Comparison of ENCODE assay signal across 8 mouse cellular contexts in the genomic region with DNA sequence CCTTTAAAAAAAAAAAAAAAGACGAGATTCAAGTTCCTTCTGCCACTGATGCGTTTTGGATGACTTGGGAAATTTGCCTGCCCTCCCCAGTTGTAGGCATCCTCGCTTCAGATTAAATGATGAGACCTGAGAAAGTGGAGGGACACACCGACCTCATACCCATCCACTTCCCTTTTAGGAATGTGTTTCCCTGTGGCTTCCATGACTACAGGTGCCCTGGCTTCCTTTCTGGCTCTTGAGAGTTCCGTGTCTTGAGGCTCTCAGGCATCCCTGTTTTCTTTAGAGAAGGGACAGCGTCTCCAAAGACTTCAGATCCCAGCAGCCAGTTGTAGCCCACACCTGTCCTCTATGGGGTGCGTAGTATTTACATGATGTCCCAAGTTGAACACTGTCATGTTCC. TPM values are rescaled to one million over a fixed set of nuclear protein-coding genes. Genes with fewer than 3 reads are reported as not detected.
A peak's percentile ranks its signal among the peaks of the same experiment; 100 is the strongest.
DNase-seq lines count a peak whose midpoint lies in the region; ATAC-seq and TF ChIP-seq lines count a peak whose summit lies in the region.

No protein-coding gene starts in this region.

- peak overlapping the region; percentile 98 for H3K27ac ChIP-seq in cerebellum, adult 2 months (ENCODE audit: insufficient read depth, low read length)
- no peak overlapping the region for H3K27ac ChIP-seq in lung, embryonic 16.5 days (ENCODE audit: low read length)
- no peak overlapping the region for H3K27ac ChIP-seq in hindbrain, embryonic 14.5 days
- H3K27ac ChIP-seq in midbrain, embryonic 16.5 days (ENCODE audit: low read length) = peak overlapping the region; percentile 86; the same call in 1 of the 2 replicates

- no peak for TF ChIP-seq CTCF in cerebellum, adult 2 months (IDR thresholded peaks at IDR 0.05; ENCODE audit: borderline replicate concordance, insufficient read depth, low read depth, low read length)

- H3K4me3 ChIP-seq in cerebellum, adult 2 months (replicated peaks; ENCODE audit: insufficient read depth, low read depth, low read length) = peak overlapping the region; percentile 71
- peak overlapping the region; percentile 75 for H3K4me3 ChIP-seq in lung, embryonic 16.5 days (ENCODE audit: low read length)
- peak overlapping the region; percentile 85 for H3K4me3 ChIP-seq in hindbrain, embryonic 14.5 days (replicated peaks; ENCODE audit: low read length)
- peak overlapping the region; percentile 84 for H3K4me3 ChIP-seq in midbrain, embryonic 16.5 days (ENCODE audit: low read depth, low read length)

- H3K36me3 ChIP-seq in lung, embryonic 16.5 days (ENCODE audit: control insufficient read depth, insufficient read depth, low read length) = no peaks in the 10 kb centered on the region
- no peaks in the 10 kb centered on the region for H3K36me3 ChIP-seq in hindbrain, embryonic 14.5 days (replicated peaks; ENCODE audit: control insufficient read depth, insufficient read depth)
- H3K36me3 ChIP-seq in midbrain, embryonic 16.5 days (ENCODE audit: control insufficient read depth, insufficient read depth, low read length) = no peaks in the 10 kb centered on the region

- peak overlapping the region; percentile 85 for H3K9ac ChIP-seq in lung, embryonic 16.5 days (ENCODE audit: low read length)
- H3K9ac ChIP-seq in hindbrain, embryonic 14.5 days = peak overlapping the region; percentile 90
- H3K9ac ChIP-seq in midbrain, embryonic 16.5 days (ENCODE audit: low read depth, low read length) = peak overlapping the region; percentile 95

- no peaks in the 10 kb centered on the region for H3K9me3 ChIP-seq in lung, embryonic 16.5 days (ENCODE audit: control insufficient read depth, low read length)
- H3K9me3 ChIP-seq in hindbrain, embryonic 14.5 days (ENCODE audit: control insufficient read depth, low read length) = no peaks in the 10 kb centered on the region
- no peaks in the 10 kb centered on the region for H3K9me3 ChIP-seq in midbrain, embryonic 16.5 days (replicated peaks; ENCODE audit: control insufficient read depth, low read length, poor library complexity, severe bottlenecking)

- WGBS in cerebellum, adult 2 months = 20% methylated on average over 7 of the region's 7 CpGs
- 21% methylated on average over 7 of the region's 7 CpGs for WGBS in lung, embryonic 16.5 days
- 19% methylated on average over 7 of the region's 7 CpGs for WGBS in hindbrain, embryonic 14.5 days
- WGBS in midbrain, embryonic 16.5 days = 18% methylated on average over 7 of the region's 7 CpGs

- H3K27me3 ChIP-seq in cerebellum, adult 2 months (ENCODE audit: control insufficient read depth, insufficient read depth, low read length) = no peaks in the 10 kb centered on the region
- peaks cover 3% of the 10 kb centered on the region; the same call in 1 of the 2 replicates for H3K27me3 ChIP-seq in lung, embryonic 16.5 days (ENCODE audit: control insufficient read depth, insufficient read depth, low read depth, low read length)
- no peaks in the 10 kb centered on the region for H3K27me3 ChIP-seq in hindbrain, embryonic 14.5 days (ENCODE audit: control insufficient read depth, insufficient read depth, low read length)
- H3K27me3 ChIP-seq in midbrain, embryonic 16.5 days (ENCODE audit: control insufficient read depth, insufficient read depth, low read depth, low read length) = no peaks in the 10 kb centered on the region; the same call in 1 of the 2 replicates

- H3K4me1 ChIP-seq in cerebellum, adult 2 months (ENCODE audit: control insufficient read depth, insufficient read depth, low read length) = peaks cover 29% of the 10 kb centered on the region
- H3K4me1 ChIP-seq in lung, embryonic 16.5 days (replicated peaks; ENCODE audit: control insufficient read depth, insufficient read depth, low read length) = peaks cover 7% of the 10 kb centered on the region
- H3K4me1 ChIP-seq in hindbrain, embryonic 14.5 days (replicated peaks; ENCODE audit: control insufficient read depth, insufficient read depth, low read length) = no peaks in the 10 kb centered on the region
- H3K4me1 ChIP-seq in midbrain, embryonic 16.5 days (ENCODE audit: control insufficient read depth, insufficient read depth, low read length) = peaks cover 8% of the 10 kb centered on the region; the same call in 1 of the 2 replicates

- ATAC-seq in lung, embryonic 16.5 days (ENCODE audit: low read depth) = no peak
- no peak for ATAC-seq in hindbrain, embryonic 14.5 days (ENCODE audit: low FRiP score)
- ATAC-seq in midbrain, embryonic 16.5 days = no peak

- DNase-seq in cerebellum, adult 2 months = peak; percentile 41 to 53
- no peak for DNase-seq in cerebellum, postnatal 10 days
- no peak for DNase-seq in lung, postnatal 4 days
- DNase-seq in hindbrain, embryonic 14.5 days (ENCODE audit: low spot score) = no peak
- no peak for DNase-seq in MN1 (ENCODE audit: low spot score)
- DNase-seq in kidney, postnatal 14 days = no peak

- peak overlapping the region; percentile 85 for H3K4me2 ChIP-seq in lung, embryonic 16.5 days (ENCODE audit: low read depth, low read length)
- H3K4me2 ChIP-seq in hindbrain, embryonic 14.5 days (replicated peaks) = peak overlapping the region; percentile 75
- peak overlapping the region; percentile 62 for H3K4me2 ChIP-seq in midbrain, embryonic 16.5 days (ENCODE audit: low read length)

- no peak for TF ChIP-seq POLR2A in cerebellum, adult 2 months (IDR thresholded peaks at IDR 0.05; ENCODE audit: borderline replicate concordance, insufficient read depth, low read length)

RNA-seq across cellular contexts. Expression of a gene that starts 38.0 kb away (rescaled TPM):
- polyA plus RNA-seq in cerebellum, adult 2 months (2012; rRNA removed) = not detected in 2 replicates
- polyA plus RNA-seq in lung, embryonic 16.5 days (2015; fragmentation: Nextera tagmentation; extraction: Ambion mirVana) = not detected in 2 replicates
- polyA plus RNA-seq in hindbrain, embryonic 14.5 days (2014; fragmentation: Nextera tagmentation; extraction: Ambion mirVana) = not detected in 2 replicates
- polyA plus RNA-seq in midbrain, embryonic 16.5 days (2015; fragmentation: Nextera tagmentation; extraction: Ambion mirVana) = not detected in 2 replicates

Comparison
In these comparisons a context has a peak if more than half of its experiments do, and no peak if none do; other contexts are left out.
1. DNase-seq: peak in cerebellum, adult 2 months (2 of 2); none in cerebellum, postnatal 10 days (0 of 2), lung, postnatal 4 days (0 of 2), hindbrain, embryonic 14.5 days (single experiment), MN1 (single experiment) and kidney, postnatal 14 days (single experiment).
2. H3K27ac ChIP-seq: peak in cerebellum, adult 2 months (single experiment) and midbrain, embryonic 16.5 days (single experiment); none in lung, embryonic 16.5 days (single experiment) and hindbrain, embryonic 14.5 days (single experiment).
3. Peak in every context shown above with its lines, with median percentiles within 50 percentile points of each other: H3K4me3 ChIP-seq, H3K4me2 ChIP-seq and H3K9ac ChIP-seq.